Mouse (Mus musculus) intestine, embryonic 15.5 days (tissue): ENCODE measurements around the gene Zbed3. TPM values are rescaled to one million over a fixed set of nuclear protein-coding genes. Genes with fewer than 3 reads are reported as not detected.

Source experiments
- ATAC-seq: fragments of 200-750 bp; cut with Nextera tagmentation; 2 replicates; pipeline ENCODE4 v1.8.0; 2017; ENCODE audit warnings: moderate TSS enrichment, moderate library complexity
- H3K27ac ChIP-seq: fragments of 300-500 bp; sonication (generic); 2 replicates; pipeline ENCODE4 v1.5.1; 2015; ENCODE audit warnings: mild to moderate bottlenecking, inconsistent platforms
- H3K27me3 ChIP-seq: fragments of 300-500 bp; sonication (generic); replicated peaks from 2 replicates; pipeline ENCODE4 v1.6.1; 2015; ENCODE audit warnings: inconsistent platforms
- H3K36me3 ChIP-seq: fragments of 300-500 bp; sonication (generic); 2 replicates; pipeline ENCODE4 v1.6.1; 2015; ENCODE audit warnings: inconsistent platforms
- H3K4me1 ChIP-seq: fragments of 300-500 bp; sonication (generic); replicated peaks from 2 replicates; pipeline ENCODE4 v1.6.1; 2015; ENCODE audit warnings: inconsistent platforms
- H3K4me2 ChIP-seq: fragments of 300-500 bp; sonication (generic); replicated peaks from 2 replicates; pipeline ENCODE4 v1.6.1; 2015; ENCODE audit warnings: mild to moderate bottlenecking, inconsistent platforms
- H3K4me3 ChIP-seq: fragments of 300-500 bp; sonication (generic); replicated peaks from 2 replicates; pipeline ENCODE4 v1.5.1; 2015; ENCODE audit warnings: inconsistent platforms
- H3K9ac ChIP-seq: fragments of 300-500 bp; sonication (generic); 2 replicates; pipeline ENCODE4 v1.6.1; 2015; ENCODE audit warnings: inconsistent platforms
- H3K9me3 ChIP-seq: fragments of 300-500 bp; sonication (generic); 2 replicates; pipeline ENCODE4 v1.6.1; 2016; ENCODE audit warnings: inconsistent platforms
- WGBS: fragments of 180-500 bp; shearing (Covaris S2); methylation state at CpG from one replicate; pipeline ENCODE4 v1.1.7; 2015; 5-methylcytosine and 5-hydroxymethylcytosine counted together
- polyA plus RNA-seq: library from polyadenylated mRNA; unstranded; fragments of >200 nt; fragmentation: Nextera tagmentation; extraction: Ambion mirVana; gene quantifications from 2 replicates; pipeline ENCODE4 v1.2.1, GENCODE M21; 2015

Gene Zbed3
- 49.2 and 53.4 TPM in 2 replicates for polyA plus RNA-seq

DNA sequence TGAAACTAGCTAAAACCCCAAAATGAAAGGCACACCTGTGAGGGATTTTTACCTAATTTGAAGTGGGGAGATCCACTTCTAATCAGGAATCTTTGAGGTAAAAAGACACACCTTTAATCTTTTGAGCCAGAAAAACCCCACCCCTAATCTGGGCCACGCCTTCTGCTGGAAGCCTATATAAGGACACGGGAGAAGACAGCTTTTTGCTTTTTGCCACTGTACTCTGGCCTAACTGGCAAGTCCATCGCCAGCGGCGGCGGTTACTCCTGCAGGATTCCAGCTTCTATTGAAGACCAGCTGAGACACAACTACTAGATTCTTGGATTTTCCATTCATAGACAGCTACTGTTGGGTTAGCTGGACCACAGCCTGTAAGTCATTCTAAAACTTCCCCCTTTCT is at the start of gene Zbed3:
Zbed3 (plus strand) TSS at position 213 of the 400 bp plus-strand sequence.
- Histone ChIP-seq H3K4me1 (peaks cover 13% of the 10 kb centered on the region; the same call in 1 of the 2 replicates), H3K9ac (peak within 1 kb of the TSS; percentile 99), H3K4me3 (peak within 1 kb of the TSS; percentile 87), H3K27me3 (no peaks in the 10 kb centered on the region), H3K36me3 (no peaks in the 10 kb centered on the region), H3K9me3 (no peaks in the 10 kb centered on the region), H3K4me2 (peak within 1 kb of the TSS; percentile 86), H3K27ac (peak within 1 kb of the TSS; percentile 99)
- 86% methylated on average over 6 of the region's 6 CpGs for WGBS
- no peak for ATAC-seq

DNA sequence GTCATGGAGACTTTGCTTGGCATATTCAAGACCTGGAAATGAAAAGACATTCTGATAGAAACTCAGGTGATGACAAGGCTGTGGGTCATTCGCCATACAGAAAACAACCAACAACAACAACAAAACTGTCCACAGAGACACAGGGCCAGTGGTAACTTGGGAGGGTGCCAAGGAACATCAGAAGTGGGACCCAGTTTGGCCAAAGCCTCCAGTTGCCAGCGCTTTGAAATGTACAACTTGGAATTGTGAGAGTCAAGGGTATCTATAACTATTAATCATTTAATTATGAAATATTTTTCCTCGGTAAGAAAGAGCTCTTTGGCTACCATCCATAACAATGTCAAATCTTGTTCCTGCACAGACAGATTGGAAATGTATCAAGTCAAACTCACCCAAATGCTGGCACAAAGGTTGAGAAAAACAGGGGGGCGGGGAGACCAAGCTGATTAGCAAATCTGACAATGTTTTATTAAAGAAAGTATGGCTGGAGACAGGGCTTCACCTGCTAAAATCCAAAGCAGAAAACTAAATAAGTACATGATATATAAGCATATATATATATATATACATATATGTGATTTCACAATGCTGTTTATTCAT is 44.9 kb upstream of the Zbed3 start:
- Histone ChIP-seq H3K9ac (no peak overlapping the region), H3K36me3 (no peaks in the 10 kb centered on the region), H3K4me1 (0 out of 2 replicates have a peak, but pooled peaks cover 2% of the 10 kb centered on the region), H3K9me3 (no peaks in the 10 kb centered on the region), H3K27ac (no peak overlapping the region), H3K4me3 (no peak overlapping the region), H3K4me2 (no peak overlapping the region), H3K27me3 (no peaks in the 10 kb centered on the region)
- no peak for ATAC-seq
- WGBS: 87% methylated on average over 4 of the region's 4 CpGs

DNA sequence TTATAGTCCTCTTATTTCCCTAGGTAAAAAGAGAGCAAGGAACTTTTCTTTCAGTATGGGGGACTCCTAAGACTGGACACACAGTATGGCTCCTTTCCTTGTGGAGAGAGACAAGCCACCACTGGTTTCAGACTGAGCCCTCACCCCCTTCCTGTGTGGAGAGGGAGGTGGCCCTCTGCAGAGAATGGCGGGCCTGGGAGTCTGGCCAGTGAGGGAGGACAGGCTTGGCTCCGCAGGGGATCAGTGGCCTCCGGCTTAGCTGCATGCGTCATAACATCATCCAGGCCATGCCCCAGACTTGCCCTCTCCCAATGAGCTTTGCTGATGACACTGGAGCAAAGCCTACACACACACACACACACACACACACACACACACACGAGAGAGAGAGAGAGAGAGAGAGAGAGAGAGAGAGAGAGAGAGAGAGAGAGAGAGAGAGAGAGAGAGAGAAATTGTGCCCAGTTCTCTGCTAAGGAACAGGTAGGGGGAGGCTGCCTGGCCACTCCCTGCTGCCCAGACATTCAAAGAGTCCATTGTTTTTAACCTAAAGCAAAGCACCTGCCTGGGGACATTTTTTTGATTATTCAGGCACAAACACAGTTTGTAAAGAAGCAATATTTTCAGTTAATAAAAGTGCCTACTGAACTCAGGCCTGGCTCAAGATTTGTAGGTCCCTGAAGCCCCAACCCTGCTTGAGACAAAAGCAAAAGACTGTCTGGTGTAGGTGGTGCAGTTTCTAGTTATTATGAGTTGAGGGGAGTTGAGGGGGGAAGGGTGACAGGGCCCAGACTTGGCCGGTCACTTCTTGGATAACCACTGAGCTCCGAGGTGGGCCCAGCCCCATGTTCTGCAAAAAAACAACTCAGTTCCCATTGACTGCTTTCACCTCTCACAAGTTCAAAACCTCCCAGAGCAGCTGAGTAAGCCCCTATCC is 41.4 kb upstream of the Zbed3 start:
- Histone ChIP-seq H3K4me3 (no peak overlapping the region), H3K4me1 (0 out of 2 replicates have a peak, but pooled peaks cover 2% of the 10 kb centered on the region), H3K27ac (no peak overlapping the region), H3K9me3 (no peaks in the 10 kb centered on the region), H3K36me3 (no peaks in the 10 kb centered on the region), H3K4me2 (no peak overlapping the region), H3K9ac (no peak overlapping the region), H3K27me3 (no peaks in the 10 kb centered on the region)
- peak; percentile 71 for ATAC-seq
- 35% methylated on average over 6 of the region's 7 CpGs for WGBS

DNA sequence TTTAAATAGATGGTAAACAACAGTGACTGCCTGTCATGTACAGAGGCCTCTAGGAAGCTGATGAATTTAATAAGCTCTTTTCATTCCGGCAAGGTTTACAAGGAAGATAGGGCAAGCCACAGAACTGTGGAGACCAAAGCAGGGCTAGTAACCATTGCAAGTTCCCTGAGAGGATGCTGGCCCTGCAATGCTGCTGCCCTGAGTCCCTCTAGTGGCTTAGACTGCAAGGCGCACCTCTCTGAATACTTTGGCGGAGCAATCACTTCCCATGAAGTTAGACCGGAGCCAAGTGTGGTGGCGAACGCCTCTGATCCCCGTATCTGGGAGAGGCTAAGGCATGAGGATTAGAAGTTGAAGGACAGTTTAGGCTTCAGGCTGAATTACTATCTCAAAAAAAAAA is 36.4 kb upstream of the Zbed3 start:
- ATAC-seq: peak; percentile 81
- no peaks in the 10 kb centered on the region for H3K36me3 ChIP-seq
- H3K4me3 ChIP-seq: no peak overlapping the region
- H3K27ac ChIP-seq: no peak overlapping the region
- no peak overlapping the region for H3K9ac ChIP-seq
- H3K27me3 ChIP-seq: no peaks in the 10 kb centered on the region
- no peaks in the 10 kb centered on the region for H3K9me3 ChIP-seq
- 6% methylated on average over 7 of the region's 7 CpGs for WGBS
- H3K4me1 ChIP-seq: no peaks in the 10 kb centered on the region
- H3K4me2 ChIP-seq: no peak overlapping the region

DNA sequence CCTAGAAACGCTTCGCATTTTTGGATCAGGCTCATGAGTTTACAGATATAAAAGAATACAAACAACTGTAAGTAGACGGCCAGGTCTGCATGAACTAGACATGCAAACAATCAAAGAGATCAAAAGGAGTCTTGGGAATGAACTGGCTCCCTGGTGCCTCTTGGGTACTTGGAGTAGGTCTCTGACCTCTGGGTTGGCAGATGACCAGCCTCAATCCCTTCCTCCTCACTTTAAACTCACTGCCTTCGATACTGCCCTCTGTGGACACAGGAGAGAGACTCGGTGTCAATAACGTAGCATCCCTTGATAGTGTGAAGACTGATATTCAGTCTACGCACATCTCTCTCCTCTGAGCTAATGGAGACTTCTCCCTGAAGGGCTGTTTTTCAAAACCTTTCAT is 35.4 kb upstream of the Zbed3 start:
- Histone ChIP-seq H3K4me2 (no peak overlapping the region), H3K27me3 (no peaks in the 10 kb centered on the region), H3K36me3 (no peaks in the 10 kb centered on the region), H3K4me3 (no peak overlapping the region), H3K9ac (no peak overlapping the region), H3K27ac (no peak overlapping the region), H3K9me3 (no peaks in the 10 kb centered on the region), H3K4me1 (no peaks in the 10 kb centered on the region)
- no peak for ATAC-seq
- 79% methylated on average over 7 of the region's 7 CpGs for WGBS

DNA sequence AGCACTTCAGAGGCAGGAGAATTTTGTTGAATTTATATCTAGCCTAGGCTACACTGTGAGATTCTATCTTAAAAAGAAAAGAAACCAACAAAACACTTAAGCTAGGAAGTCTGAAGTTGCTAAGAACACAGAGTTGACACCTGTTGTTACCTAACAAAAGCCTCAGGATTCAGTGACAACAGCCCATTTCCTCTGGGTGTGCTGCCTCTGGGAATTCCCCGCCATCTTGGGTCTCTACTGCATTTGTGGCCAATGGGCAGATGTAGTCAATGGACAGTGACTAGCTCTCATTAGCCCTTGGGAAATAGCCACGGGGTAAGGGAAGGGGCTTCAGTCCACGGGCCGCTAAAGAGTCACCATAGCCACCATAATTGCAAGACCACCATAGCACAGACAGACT is 31.4 kb upstream of the Zbed3 start:
- no peak overlapping the region for H3K4me3 ChIP-seq

DNA sequence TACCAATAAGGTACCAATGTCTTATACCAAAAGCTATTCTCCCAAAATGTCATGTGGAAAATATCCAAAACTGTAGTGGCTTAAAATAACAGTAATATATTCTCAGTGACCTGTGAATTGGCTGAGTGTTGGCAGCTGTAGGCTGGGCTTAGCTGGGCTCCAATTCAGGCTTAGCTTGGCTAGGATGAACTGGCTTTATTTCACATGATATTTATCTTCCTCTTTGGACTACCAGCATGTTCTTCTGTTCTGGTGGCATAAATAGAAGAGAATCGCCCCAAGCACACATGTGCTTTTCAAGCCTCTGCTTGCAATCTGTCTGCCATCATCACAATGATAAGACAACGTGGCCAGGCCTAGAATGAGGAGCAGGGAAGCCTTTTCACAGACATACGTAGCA is 23.5 kb upstream of the Zbed3 start:
- Histone ChIP-seq H3K27ac (no peak overlapping the region), H3K4me2 (no peak overlapping the region), H3K36me3 (no peaks in the 10 kb centered on the region), H3K9me3 (no peaks in the 10 kb centered on the region), H3K27me3 (no peaks in the 10 kb centered on the region), H3K9ac (no peak overlapping the region), H3K4me3 (no peak overlapping the region), H3K4me1 (no peaks in the 10 kb centered on the region)
- no peak for ATAC-seq
- WGBS: 65% methylated on average over 3 of the region's 3 CpGs

More for the DNA sequence above, 31.4 kb upstream of the Zbed3 start:
- H3K9ac ChIP-seq: no peak overlapping the region
- no peaks in the 10 kb centered on the region for H3K9me3 ChIP-seq
- H3K27me3 ChIP-seq: no peaks in the 10 kb centered on the region
- ATAC-seq: no peak
- no peak overlapping the region for H3K4me2 ChIP-seq
- no peaks in the 10 kb centered on the region for H3K4me1 ChIP-seq
- 84% methylated on average over 4 of the region's 4 CpGs for WGBS
- H3K36me3 ChIP-seq: no peaks in the 10 kb centered on the region
- no peak overlapping the region for H3K27ac ChIP-seq

DNA sequence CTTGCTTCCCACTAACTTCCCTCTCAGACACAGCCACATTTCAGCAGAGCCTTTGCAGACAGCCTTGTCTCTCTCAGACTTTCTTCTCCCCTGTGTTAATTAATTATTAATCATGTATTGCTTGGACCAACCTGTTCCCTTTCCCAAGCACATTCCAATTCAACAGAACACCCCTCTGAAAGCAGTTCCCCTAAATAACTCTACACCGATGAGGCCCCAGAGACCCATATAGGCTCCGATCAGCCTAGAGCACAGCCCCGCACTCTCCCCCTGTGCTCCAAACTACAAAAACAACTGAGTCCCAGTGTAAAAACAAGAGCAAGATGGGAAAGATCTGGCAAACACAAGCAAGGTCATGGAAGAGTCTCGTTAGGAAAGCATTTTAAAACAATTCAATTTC is 16.8 kb upstream of the Zbed3 start:
- no peak; the same call in 1 of the 2 replicates for ATAC-seq
- H3K9me3 ChIP-seq: no peaks in the 10 kb centered on the region
- no peaks in the 10 kb centered on the region for H3K36me3 ChIP-seq
- no peak overlapping the region for H3K9ac ChIP-seq
- no peaks in the 10 kb centered on the region for H3K27me3 ChIP-seq
- no peak overlapping the region for H3K27ac ChIP-seq
- WGBS: 58% methylated on average over 4 of the region's 4 CpGs
- no peak overlapping the region for H3K4me3 ChIP-seq
- H3K4me1 ChIP-seq: no peaks in the 10 kb centered on the region
- 0 out of 2 replicates have a peak overlapping the region, but pooled peaks have one; percentile 7 for H3K4me2 ChIP-seq

DNA sequence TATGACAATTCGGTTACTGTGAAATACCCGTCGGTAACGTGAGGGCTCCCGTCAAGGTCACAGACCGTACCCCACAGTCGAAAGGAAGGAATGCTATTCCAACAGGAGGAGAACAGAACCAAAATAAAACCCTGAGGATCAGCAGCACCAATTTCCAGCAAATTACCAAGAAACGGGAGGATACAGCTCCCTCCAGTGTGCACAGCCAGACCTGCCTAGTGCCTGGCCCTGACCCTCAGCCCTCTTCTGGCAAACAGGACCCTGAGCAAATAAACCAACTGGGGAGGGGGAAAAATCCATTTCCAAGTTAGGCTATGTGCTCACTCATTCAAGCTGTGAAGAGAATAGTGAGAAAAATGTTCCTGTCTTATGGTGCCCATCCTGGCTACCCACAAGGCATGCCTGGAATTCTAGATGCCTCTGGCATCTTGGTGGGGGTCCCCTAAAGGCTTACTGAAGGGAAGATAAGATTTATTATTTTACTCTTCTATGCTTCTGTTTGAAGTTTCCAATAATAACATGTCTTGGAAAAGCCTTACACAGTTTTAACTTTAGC is 16.2 kb upstream of the Zbed3 start:
- no peak overlapping the region for H3K4me3 ChIP-seq
- no peaks in the 10 kb centered on the region for H3K4me1 ChIP-seq
- H3K27me3 ChIP-seq: no peaks in the 10 kb centered on the region
- H3K9ac ChIP-seq: no peak overlapping the region
- no peak for ATAC-seq
- 52% methylated on average over 8 of the region's 8 CpGs for WGBS
- H3K36me3 ChIP-seq: no peaks in the 10 kb centered on the region
- H3K27ac ChIP-seq: no peak overlapping the region
- no peak overlapping the region for H3K4me2 ChIP-seq
- no peaks in the 10 kb centered on the region for H3K9me3 ChIP-seq

DNA sequence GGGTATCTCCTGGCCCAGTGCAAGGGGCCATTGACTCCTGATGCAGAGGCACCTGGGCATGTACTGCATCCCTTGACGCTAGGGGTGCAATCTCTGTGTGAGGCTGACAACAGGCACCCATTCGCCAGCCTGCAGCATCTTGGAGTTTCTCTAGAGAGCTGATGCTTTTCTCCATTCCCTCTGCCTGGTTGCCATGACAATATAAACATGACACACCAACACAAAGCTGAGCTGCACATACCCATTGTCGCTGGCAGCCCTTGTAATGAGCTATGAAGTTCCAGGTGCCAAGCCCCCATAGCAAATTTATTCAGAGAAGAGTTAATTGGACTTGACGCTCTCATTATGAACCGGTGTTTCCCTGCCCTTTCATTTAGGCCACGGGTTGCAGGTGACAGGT is 11.4 kb upstream of the Zbed3 start:
- 83% methylated on average over 6 of the region's 6 CpGs for WGBS
- no peaks in the 10 kb centered on the region for H3K36me3 ChIP-seq
- no peaks in the 10 kb centered on the region for H3K9me3 ChIP-seq
- no peaks in the 10 kb centered on the region for H3K4me1 ChIP-seq
- H3K4me2 ChIP-seq: no peak overlapping the region
- H3K27me3 ChIP-seq: no peaks in the 10 kb centered on the region
- H3K4me3 ChIP-seq: no peak overlapping the region
- ATAC-seq: no peak
- no peak overlapping the region for H3K9ac ChIP-seq
- no peak overlapping the region for H3K27ac ChIP-seq

DNA sequence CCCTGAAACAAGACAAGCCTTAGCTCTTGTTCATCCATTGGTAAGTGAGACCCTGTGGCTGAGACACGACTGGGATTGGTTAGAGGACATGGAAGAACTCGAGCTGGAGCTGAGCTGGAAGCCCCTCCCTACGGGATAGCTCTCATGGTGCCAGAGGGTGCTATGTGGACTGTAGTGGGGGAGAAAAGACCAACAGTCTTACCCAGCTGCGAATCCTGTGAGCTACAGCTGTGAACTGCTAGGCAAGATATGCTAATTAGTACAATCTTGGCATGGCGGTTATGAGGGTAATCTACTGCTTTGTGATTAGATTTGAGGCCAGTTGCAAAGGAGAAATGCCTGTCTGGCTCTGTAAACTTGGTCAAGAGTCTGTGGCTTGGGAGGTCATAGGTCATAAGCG is 4.3 kb upstream of the Zbed3 start:
- H3K27ac ChIP-seq: no peak overlapping the region
- H3K4me2 ChIP-seq: no peak overlapping the region
- H3K9me3 ChIP-seq: no peaks in the 10 kb centered on the region
- H3K27me3 ChIP-seq: no peaks in the 10 kb centered on the region
- H3K4me3 ChIP-seq: no peak overlapping the region
- H3K36me3 ChIP-seq: no peaks in the 10 kb centered on the region
- peak; percentile 57 for ATAC-seq
- 71% methylated on average over 6 of the region's 6 CpGs for WGBS
- H3K4me1 ChIP-seq: peaks cover 2% of the 10 kb centered on the region; the same call in 1 of the 2 replicates
- no peak overlapping the region for H3K9ac ChIP-seq

DNA sequence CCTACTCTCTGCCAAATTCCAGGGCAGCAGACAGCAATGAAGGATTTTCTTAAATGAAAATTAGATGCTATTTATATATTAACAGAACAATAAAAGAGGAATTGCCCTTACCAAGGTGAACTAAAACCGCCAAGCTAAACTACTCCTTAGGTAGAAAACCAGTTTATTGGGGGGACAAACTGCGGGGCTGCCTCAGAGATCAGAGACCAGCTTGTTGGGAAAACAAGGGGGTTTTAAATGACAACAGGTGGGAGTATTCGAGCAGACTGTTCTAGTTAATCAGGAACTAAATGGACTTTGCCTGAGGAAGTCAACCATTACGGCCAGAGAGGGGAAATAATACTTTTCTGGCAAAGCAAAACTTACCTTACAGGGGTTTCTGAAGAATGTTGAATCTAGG is 3.0 kb upstream of the Zbed3 start:
- ATAC-seq: no peak
- H3K4me2 ChIP-seq: no peak overlapping the region
- WGBS: 35% methylated on average over 4 of the region's 4 CpGs

More for the DNA sequence above, 3.0 kb upstream of the Zbed3 start:
- Histone ChIP-seq H3K27ac (no peak overlapping the region), H3K9me3 (no peaks in the 10 kb centered on the region), H3K4me1 (peaks cover 2% of the 10 kb centered on the region; the same call in 1 of the 2 replicates), H3K36me3 (no peaks in the 10 kb centered on the region), H3K27me3 (no peaks in the 10 kb centered on the region), H3K9ac (no peak overlapping the region), H3K4me3 (no peak overlapping the region)
